Mouse (Mus musculus): ENCODE results near the gene Dmwd.

DNA sequence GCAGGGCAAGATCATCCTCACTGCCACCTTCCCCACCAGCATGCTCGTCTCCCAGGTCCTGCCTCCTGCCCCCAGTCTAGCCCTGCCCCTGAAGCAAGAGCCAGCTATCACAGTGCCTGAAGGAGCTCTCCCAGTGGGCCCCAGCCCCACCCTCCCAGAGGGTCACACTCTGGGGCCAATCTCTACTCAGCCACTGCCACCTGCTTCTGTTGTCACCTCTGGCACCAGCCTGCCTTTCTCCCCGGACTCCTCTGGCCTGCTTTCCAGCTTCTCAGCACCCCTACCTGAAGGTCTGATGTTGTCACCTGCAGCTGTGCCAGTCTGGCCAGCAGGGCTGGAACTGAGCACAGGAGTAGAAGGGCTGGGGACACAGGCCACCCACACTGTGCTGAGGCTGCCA lies 21.2 kb downstream of the Dmwd start:
- no peak for TF ChIP-seq GATA1 (IDR thresholded peaks at IDR 0.05; ENCODE audit: borderline replicate concordance, low read length)
- no peak for TF ChIP-seq FLI1 (IDR thresholded peaks at IDR 0.05; ENCODE audit: low read length)

Data from megakaryocyte, embryonic 14.5 days (primary cell).